Mouse (Mus musculus): Measurements from ENCODE around the gene Elf2. TPM values are rescaled to one million over a fixed set of nuclear protein-coding genes. Genes with fewer than 3 reads are reported as not detected.
A peak's percentile ranks its signal among the peaks of the same experiment; 100 is the strongest.
"Not testable (repeated sequence)": the region's sequence is repeated elsewhere in the genome, so short reads cannot be mapped to it uniquely, and the experiment has no call there.

The Elf2 gene
- polyA plus RNA-seq, 1 experiment = 106 TPM

GRCm38 (mm10) chr3:51361066-51361465 lies 20.6 kb upstream of the Elf2 start:
- 88% methylated on average over 9 of the region's 9 CpGs for WGBS

GRCm38 (mm10) chr3:51359558-51360307 lies 19.3 kb upstream of the Elf2 start:
- no peak for TF ChIP-seq POLR2A (IDR thresholded peaks at IDR 0.05; ENCODE audit: control insufficient read depth, extremely low read depth, insufficient read depth, low read length, poor library complexity)
- TF ChIP-seq CTCF (IDR thresholded peaks at IDR 0.05; ENCODE audit: borderline replicate concordance, control insufficient read depth, extremely low read depth, insufficient read depth, low read length, poor library complexity) = no peak

More at GRCm38 (mm10) chr3:51361066-51361465, 20.6 kb upstream of the Elf2 start:
- Histone ChIP-seq H3K4me3 (ENCODE audit: control insufficient read depth, insufficient read depth, low read length) (no peak overlapping the region), H3K27me3 (ENCODE audit: control insufficient read depth, insufficient read depth, low read length) (no peaks in the 10 kb centered on the region), H3K27ac (ENCODE audit: control insufficient read depth, insufficient read depth, low read length) (no peak overlapping the region), H3K36me3 (ENCODE audit: control insufficient read depth, insufficient read depth, low read length) (no peaks in the 10 kb centered on the region), H3K4me1 (replicated peaks; ENCODE audit: control insufficient read depth, insufficient read depth, low read length) (peaks cover 14% of the 10 kb centered on the region)
- TF ChIP-seq POLR2A (IDR thresholded peaks at IDR 0.05; ENCODE audit: control insufficient read depth, extremely low read depth, insufficient read depth, low read length, poor library complexity) (no peak), CTCF (IDR thresholded peaks at IDR 0.05; ENCODE audit: borderline replicate concordance, control insufficient read depth, extremely low read depth, insufficient read depth, low read length, poor library complexity) (no peak)
- no peak for DNase-seq

GRCm38 (mm10) chr3:51358660-51359557 lies 18.4 kb upstream of the Elf2 start:
- Histone ChIP-seq H3K4me3 (ENCODE audit: control insufficient read depth, insufficient read depth, low read length) (peak overlapping the region; percentile 89), H3K36me3 (ENCODE audit: control insufficient read depth, insufficient read depth, low read length) (no peaks in the 10 kb centered on the region), H3K4me1 (replicated peaks; ENCODE audit: control insufficient read depth, insufficient read depth, low read length) (peaks cover 12% of the 10 kb centered on the region), H3K27ac (ENCODE audit: control insufficient read depth, insufficient read depth, low read length) (no peak overlapping the region), H3K27me3 (ENCODE audit: control insufficient read depth, insufficient read depth, low read length) (no peaks in the 10 kb centered on the region)
- peak; percentile 83 for DNase-seq
- under 1% methylated on average over 50 of the region's 50 CpGs for WGBS
- TF ChIP-seq POLR2A (IDR thresholded peaks at IDR 0.05; ENCODE audit: control insufficient read depth, extremely low read depth, insufficient read depth, low read length, poor library complexity) (no peak), CTCF (IDR thresholded peaks at IDR 0.05; ENCODE audit: borderline replicate concordance, control insufficient read depth, extremely low read depth, insufficient read depth, low read length, poor library complexity) (no peak)

More at GRCm38 (mm10) chr3:51359558-51360307, 19.3 kb upstream of the Elf2 start:
- no peaks in the 10 kb centered on the region for H3K27me3 ChIP-seq (ENCODE audit: control insufficient read depth, insufficient read depth, low read length)
- H3K4me1 ChIP-seq (replicated peaks; ENCODE audit: control insufficient read depth, insufficient read depth, low read length) = peaks cover 12% of the 10 kb centered on the region
- no peaks in the 10 kb centered on the region for H3K36me3 ChIP-seq (ENCODE audit: control insufficient read depth, insufficient read depth, low read length)
- no peak overlapping the region for H3K27ac ChIP-seq (ENCODE audit: control insufficient read depth, insufficient read depth, low read length)
- H3K4me3 ChIP-seq (ENCODE audit: control insufficient read depth, insufficient read depth, low read length) = no peak overlapping the region
- no peak for DNase-seq
- 42% methylated on average over 14 of the region's 14 CpGs for WGBS

GRCm38 (mm10) chr3:51358181-51358580 lies 17.7 kb upstream of the Elf2 start:
- H3K4me3 ChIP-seq (ENCODE audit: control insufficient read depth, insufficient read depth, low read length) = peak overlapping the region; percentile 89
- 1% methylated on average over 15 of the region's 15 CpGs for WGBS
- DNase-seq = peak; percentile 84
- TF ChIP-seq CTCF (IDR thresholded peaks at IDR 0.05; ENCODE audit: borderline replicate concordance, control insufficient read depth, extremely low read depth, insufficient read depth, low read length, poor library complexity) = no peak
- peaks cover 12% of the 10 kb centered on the region for H3K4me1 ChIP-seq (replicated peaks; ENCODE audit: control insufficient read depth, insufficient read depth, low read length)
- no peaks in the 10 kb centered on the region for H3K27me3 ChIP-seq (ENCODE audit: control insufficient read depth, insufficient read depth, low read length)
- H3K27ac ChIP-seq (ENCODE audit: control insufficient read depth, insufficient read depth, low read length) = no peak overlapping the region
- H3K36me3 ChIP-seq (ENCODE audit: control insufficient read depth, insufficient read depth, low read length) = no peaks in the 10 kb centered on the region

- Histone ChIP-seq H3K27ac (ENCODE audit: control insufficient read depth, insufficient read depth, low read length) (no peak overlapping the region), H3K4me3 (ENCODE audit: control insufficient read depth, insufficient read depth, low read length) (no peak overlapping the region), H3K36me3 (ENCODE audit: control insufficient read depth, insufficient read depth, low read length) (no peaks in the 10 kb centered on the region), H3K27me3 (ENCODE audit: control insufficient read depth, insufficient read depth, low read length) (no peaks in the 10 kb centered on the region), H3K4me1 (replicated peaks; ENCODE audit: control insufficient read depth, insufficient read depth, low read length) (peaks cover 12% of the 10 kb centered on the region)
- DNase-seq = no peak
- 58% methylated on average over 14 of the region's 14 CpGs for WGBS
- TF ChIP-seq CTCF (IDR thresholded peaks at IDR 0.05; ENCODE audit: borderline replicate concordance, control insufficient read depth, extremely low read depth, insufficient read depth, low read length, poor library complexity) = no peak
These were observed 17.2 kb upstream of the Elf2 start for GRCm38 (mm10) chr3:51357624-51358023.

- no peak for TF ChIP-seq CTCF (IDR thresholded peaks at IDR 0.05; ENCODE audit: borderline replicate concordance, control insufficient read depth, extremely low read depth, insufficient read depth, low read length, poor library complexity)
- TF ChIP-seq POLR2A (IDR thresholded peaks at IDR 0.05; ENCODE audit: control insufficient read depth, extremely low read depth, insufficient read depth, low read length, poor library complexity) = no peak
- Histone ChIP-seq H3K4me1 (replicated peaks; ENCODE audit: control insufficient read depth, insufficient read depth, low read length) (peaks cover 12% of the 10 kb centered on the region), H3K36me3 (ENCODE audit: control insufficient read depth, insufficient read depth, low read length) (no peaks in the 10 kb centered on the region), H3K4me3 (ENCODE audit: control insufficient read depth, insufficient read depth, low read length) (no peak overlapping the region), H3K27ac (ENCODE audit: control insufficient read depth, insufficient read depth, low read length) (no peak overlapping the region), H3K27me3 (ENCODE audit: control insufficient read depth, insufficient read depth, low read length) (no peaks in the 10 kb centered on the region)
- 67% methylated on average over 5 of the region's 5 CpGs for WGBS
- no peak for DNase-seq
These were observed 16.6 kb upstream of the Elf2 start for GRCm38 (mm10) chr3:51357078-51357477.

GRCm38 (mm10) chr3:51354956-51355355 lies 14.5 kb upstream of the Elf2 start:
- not testable (repeated sequence) for H3K4me3 ChIP-seq (ENCODE audit: control insufficient read depth, insufficient read depth, low read length); H3K36me3 ChIP-seq (ENCODE audit: control insufficient read depth, insufficient read depth, low read length); DNase-seq; H3K27me3 ChIP-seq (ENCODE audit: control insufficient read depth, insufficient read depth, low read length); H3K27ac ChIP-seq (ENCODE audit: control insufficient read depth, insufficient read depth, low read length)
- WGBS = 94% methylated on average over 6 of the region's 6 CpGs
- peaks cover 12% of the 10 kb centered on the region for H3K4me1 ChIP-seq (replicated peaks; ENCODE audit: control insufficient read depth, insufficient read depth, low read length)

All from thymus, adult 2 months (tissue).